Mouse (Mus musculus): Measurements from ENCODE around the gene Cyp1a2. TPM values are rescaled to one million over a fixed set of nuclear protein-coding genes. Genes with fewer than 3 reads are reported as not detected.

Cyp1a2 gene
- polyA plus RNA-seq, 1 experiment from 2014 or later, result not detected

GRCm38 (mm10) chr9:57669566-57669965 lies 13.9 kb downstream of the Cyp1a2 start:
- whole genome bisulfite sequencing, result 86% methylated on average over 3 of the region's 3 CpGs
- ATAC-seq (ENCODE audit: low read depth), result no peak
- no peaks in the 10 kb centered on the region for H3K27me3 ChIP-seq

GRCm38 (mm10) chr9:57668277-57668676 lies 15.2 kb downstream of the Cyp1a2 start:
- no peaks in the 10 kb centered on the region for H3K4me1 ChIP-seq (replicated peaks)
- H3K4me3 ChIP-seq, result no peak overlapping the region
- no peaks in the 10 kb centered on the region for H3K36me3 ChIP-seq
- H3K9ac ChIP-seq, result no peak overlapping the region
- no peaks in the 10 kb centered on the region for H3K27me3 ChIP-seq
- WGBS, result 41% methylated on average over 1 of the region's 1 CpGs
- no peaks in the 10 kb centered on the region for H3K9me3 ChIP-seq
- ATAC-seq (ENCODE audit: low read depth), result no peak
- no peak overlapping the region for H3K27ac ChIP-seq (replicated peaks)
- no peak overlapping the region for H3K4me2 ChIP-seq

More at GRCm38 (mm10) chr9:57669566-57669965, 13.9 kb downstream of the Cyp1a2 start:
- Histone ChIP-seq H3K9ac (no peak overlapping the region), H3K27ac (replicated peaks) (no peak overlapping the region), H3K4me1 (replicated peaks) (no peaks in the 10 kb centered on the region), H3K9me3 (no peaks in the 10 kb centered on the region), H3K4me3 (no peak overlapping the region), H3K36me3 (no peaks in the 10 kb centered on the region), H3K4me2 (no peak overlapping the region)

- Histone ChIP-seq H3K9ac (no peak overlapping the region), H3K36me3 (no peaks in the 10 kb centered on the region), H3K4me3 (no peak overlapping the region), H3K27me3 (no peaks in the 10 kb centered on the region), H3K4me1 (replicated peaks) (no peaks in the 10 kb centered on the region), H3K4me2 (no peak overlapping the region), H3K27ac (replicated peaks) (no peak overlapping the region), H3K9me3 (no peaks in the 10 kb centered on the region)
- 54% methylated on average over 11 of the region's 11 CpGs for WGBS
- ATAC-seq (ENCODE audit: low read depth), result no peak
Observed at GRCm38 (mm10) chr9:57667817-57668216, 15.7 kb downstream of the Cyp1a2 start.

- 81% methylated on average over 3 of the region's 3 CpGs for WGBS
- no peak overlapping the region for H3K9ac ChIP-seq
- no peak overlapping the region for H3K4me2 ChIP-seq
- H3K27ac ChIP-seq (replicated peaks), result no peak overlapping the region
- no peaks in the 10 kb centered on the region for H3K9me3 ChIP-seq
- no peaks in the 10 kb centered on the region for H3K4me1 ChIP-seq (replicated peaks)
- no peak overlapping the region for H3K4me3 ChIP-seq
- H3K27me3 ChIP-seq, result no peaks in the 10 kb centered on the region
- no peaks in the 10 kb centered on the region for H3K36me3 ChIP-seq
- no peak for ATAC-seq (ENCODE audit: low read depth)
Observed at GRCm38 (mm10) chr9:57667136-57667535, 16.4 kb downstream of the Cyp1a2 start.

- no peaks in the 10 kb centered on the region for H3K36me3 ChIP-seq
- no peak overlapping the region for H3K27ac ChIP-seq (replicated peaks)
- no peaks in the 10 kb centered on the region for H3K4me1 ChIP-seq (replicated peaks)
- ATAC-seq (ENCODE audit: low read depth), result no peak
- H3K27me3 ChIP-seq, result no peaks in the 10 kb centered on the region
- H3K4me3 ChIP-seq, result no peak overlapping the region
- no peaks in the 10 kb centered on the region for H3K9me3 ChIP-seq
- no peak overlapping the region for H3K4me2 ChIP-seq
- no peak overlapping the region for H3K9ac ChIP-seq
- 87% methylated on average over 8 of the region's 8 CpGs for WGBS
Observed at GRCm38 (mm10) chr9:57666536-57666935, 17.0 kb downstream of the Cyp1a2 start.

- Histone ChIP-seq H3K4me2 (no peak overlapping the region), H3K9ac (no peak overlapping the region), H3K9me3 (no peaks in the 10 kb centered on the region), H3K4me3 (no peak overlapping the region), H3K27ac (replicated peaks) (no peak overlapping the region), H3K36me3 (no peaks in the 10 kb centered on the region), H3K4me1 (replicated peaks) (no peaks in the 10 kb centered on the region), H3K27me3 (no peaks in the 10 kb centered on the region)
- WGBS, result 80% methylated on average over 7 of the region's 7 CpGs
- ATAC-seq (ENCODE audit: low read depth), result no peak
Observed at GRCm38 (mm10) chr9:57664616-57665015, 18.9 kb downstream of the Cyp1a2 start.

- H3K4me1 ChIP-seq (replicated peaks), result no peaks in the 10 kb centered on the region
- H3K4me3 ChIP-seq, result no peak overlapping the region
- no peak overlapping the region for H3K4me2 ChIP-seq
- no peaks in the 10 kb centered on the region for H3K36me3 ChIP-seq
- ATAC-seq (ENCODE audit: low read depth), result no peak
- no peaks in the 10 kb centered on the region for H3K9me3 ChIP-seq
- H3K9ac ChIP-seq, result no peak overlapping the region
- H3K27me3 ChIP-seq, result no peaks in the 10 kb centered on the region
- H3K27ac ChIP-seq (replicated peaks), result no peak overlapping the region
- 78% methylated on average over 3 of the region's 3 CpGs for WGBS
Observed at GRCm38 (mm10) chr9:57661552-57661951, 22.0 kb downstream of the Cyp1a2 start.

- peaks cover 5% of the 10 kb centered on the region for H3K4me1 ChIP-seq (replicated peaks)
- H3K9me3 ChIP-seq, result no peaks in the 10 kb centered on the region
- H3K27ac ChIP-seq (replicated peaks), result no peak overlapping the region
- H3K36me3 ChIP-seq, result no peaks in the 10 kb centered on the region
- ATAC-seq (ENCODE audit: low read depth), result no peak
- H3K4me3 ChIP-seq, result no peak overlapping the region
- no peak overlapping the region for H3K4me2 ChIP-seq
- H3K9ac ChIP-seq, result no peak overlapping the region
- WGBS, result 85% methylated on average over 6 of the region's 6 CpGs
- H3K27me3 ChIP-seq, result no peaks in the 10 kb centered on the region
Observed at GRCm38 (mm10) chr9:57660501-57660900, 23.0 kb downstream of the Cyp1a2 start.

GRCm38 (mm10) chr9:57659774-57660173 lies 23.7 kb downstream of the Cyp1a2 start:
- 16% methylated on average over 4 of the region's 4 CpGs for WGBS
- no peak overlapping the region for H3K4me2 ChIP-seq
- no peaks in the 10 kb centered on the region for H3K36me3 ChIP-seq
- no peaks in the 10 kb centered on the region for H3K27me3 ChIP-seq
- H3K4me1 ChIP-seq (replicated peaks), result peaks cover 7% of the 10 kb centered on the region
- no peak for ATAC-seq (ENCODE audit: low read depth)
- H3K9ac ChIP-seq, result no peak overlapping the region
- no peak overlapping the region for H3K27ac ChIP-seq (replicated peaks)
- no peak overlapping the region for H3K4me3 ChIP-seq
- no peaks in the 10 kb centered on the region for H3K9me3 ChIP-seq

- Histone ChIP-seq H3K27ac (replicated peaks) (no peak overlapping the region), H3K27me3 (peaks cover 5% of the 10 kb centered on the region; the same call in 1 of the 2 replicates), H3K9ac (no peak overlapping the region), H3K9me3 (no peaks in the 10 kb centered on the region), H3K4me3 (no peak overlapping the region), H3K4me2 (no peak overlapping the region), H3K4me1 (replicated peaks) (peaks cover 7% of the 10 kb centered on the region), H3K36me3 (no peaks in the 10 kb centered on the region)
- no peak for ATAC-seq (ENCODE audit: low read depth)
- 79% methylated on average over 4 of the region's 4 CpGs for WGBS
Observed at GRCm38 (mm10) chr9:57658970-57659369, 24.5 kb downstream of the Cyp1a2 start.

- Histone ChIP-seq H3K27ac (replicated peaks) (no peak overlapping the region), H3K27me3 (peaks cover 5% of the 10 kb centered on the region; the same call in 1 of the 2 replicates), H3K4me3 (no peak overlapping the region), H3K36me3 (no peaks in the 10 kb centered on the region), H3K9me3 (no peaks in the 10 kb centered on the region), H3K4me1 (replicated peaks) (peaks cover 12% of the 10 kb centered on the region), H3K9ac (no peak overlapping the region), H3K4me2 (no peak overlapping the region)
- WGBS, result 58% methylated on average over 4 of the region's 4 CpGs
- no peak for ATAC-seq (ENCODE audit: low read depth)
Observed at GRCm38 (mm10) chr9:57657843-57658242, 25.7 kb downstream of the Cyp1a2 start.

GRCm38 (mm10) chr9:57656631-57657350 lies 26.7 kb downstream of the Cyp1a2 start:
- H3K4me3 ChIP-seq, result no peak overlapping the region
- peaks cover 16% of the 10 kb centered on the region for H3K4me1 ChIP-seq (replicated peaks)
- no peak overlapping the region for H3K9ac ChIP-seq
- no peaks in the 10 kb centered on the region for H3K36me3 ChIP-seq
- ATAC-seq (ENCODE audit: low read depth), result no peak
- 87% methylated on average over 19 of the region's 19 CpGs for WGBS
- H3K27me3 ChIP-seq, result peaks cover 5% of the 10 kb centered on the region; the same call in 1 of the 2 replicates
- no peak overlapping the region for H3K27ac ChIP-seq (replicated peaks)
- no peak overlapping the region for H3K4me2 ChIP-seq
- H3K9me3 ChIP-seq, result no peaks in the 10 kb centered on the region

GRCm38 (mm10) chr9:57655749-57656148 lies 27.8 kb downstream of the Cyp1a2 start:
- 2% methylated on average over 11 of the region's 11 CpGs for WGBS
- peak; percentile 58; the same call in 1 of the 2 replicates for ATAC-seq (ENCODE audit: low read depth)
- Histone ChIP-seq H3K4me3 (no peak overlapping the region), H3K4me1 (replicated peaks) (peaks cover 22% of the 10 kb centered on the region), H3K36me3 (no peaks in the 10 kb centered on the region), H3K9me3 (no peaks in the 10 kb centered on the region), H3K27me3 (peaks cover 5% of the 10 kb centered on the region; the same call in 1 of the 2 replicates), H3K27ac (replicated peaks) (no peak overlapping the region), H3K4me2 (peak overlapping the region; percentile 51), H3K9ac (peak overlapping the region; percentile 53)

Measured in neural tube, embryonic 13.5 days (tissue).